Mouse (Mus musculus) frontal cortex, postnatal 14 days (tissue): Measurements from ENCODE around the gene Adam19.
A peak's percentile ranks its signal among the peaks of the same experiment; 100 is the strongest.
"Not testable (repeated sequence)": the region's sequence is repeated elsewhere in the genome, so short reads cannot be mapped to it uniquely, and the experiment has no call there.

ENCODE experiments used
- DNase-seq, 2 experiments: peaks; one replicate each; pipeline ENCODE4 v3.0.0; 2022; ENCODE audit warnings: low spot score in 2 of 2

The Adam19 gene

DNA sequence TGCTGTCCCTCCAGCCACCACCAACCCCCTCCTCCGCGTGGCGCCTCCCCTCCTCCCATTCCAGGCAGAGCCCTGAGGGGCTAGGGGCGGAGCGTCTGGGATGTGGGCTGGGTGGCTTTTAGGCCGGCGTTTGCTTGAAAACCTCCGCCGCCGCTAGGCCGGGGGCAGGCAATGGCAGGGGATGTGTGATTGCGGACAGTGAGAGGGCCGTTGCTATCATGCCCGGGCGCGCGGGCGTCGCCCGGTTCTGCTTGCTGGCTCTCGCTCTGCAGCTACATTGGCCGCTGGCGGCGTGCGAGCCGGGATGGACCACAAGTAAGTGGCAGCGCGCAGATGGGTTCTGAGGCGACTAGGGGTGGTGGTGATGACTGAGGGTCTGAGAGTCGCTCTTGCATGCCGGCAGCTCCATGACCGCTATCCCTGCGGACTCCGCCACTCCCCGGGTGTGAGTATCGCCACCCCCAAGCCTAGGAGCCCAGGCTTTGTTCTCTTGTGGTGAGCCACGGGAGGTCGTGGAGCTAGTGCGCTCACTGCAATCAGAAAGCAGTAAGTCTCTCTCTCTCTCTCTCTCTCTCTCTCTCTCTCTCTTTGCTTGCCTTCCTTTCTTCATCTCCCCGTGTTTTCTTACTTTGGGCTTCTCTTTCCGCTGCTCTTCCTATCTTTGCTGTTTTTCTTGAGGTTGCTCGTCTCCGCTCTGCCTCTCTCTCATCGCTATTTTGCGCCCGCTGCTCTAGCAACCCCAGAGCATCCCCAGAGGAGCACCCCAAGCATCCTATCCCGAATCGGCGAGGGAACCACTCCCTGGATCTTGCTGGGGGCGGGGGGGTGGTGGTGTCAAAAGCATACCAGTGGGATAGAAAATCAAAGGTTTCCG, at the start of gene Adam19:
TSS of gene Adam19 (plus strand) at position 97 of the 874 bp plus-strand sequence.
- DNase-seq = peak; percentile 53 to 58

DNA sequence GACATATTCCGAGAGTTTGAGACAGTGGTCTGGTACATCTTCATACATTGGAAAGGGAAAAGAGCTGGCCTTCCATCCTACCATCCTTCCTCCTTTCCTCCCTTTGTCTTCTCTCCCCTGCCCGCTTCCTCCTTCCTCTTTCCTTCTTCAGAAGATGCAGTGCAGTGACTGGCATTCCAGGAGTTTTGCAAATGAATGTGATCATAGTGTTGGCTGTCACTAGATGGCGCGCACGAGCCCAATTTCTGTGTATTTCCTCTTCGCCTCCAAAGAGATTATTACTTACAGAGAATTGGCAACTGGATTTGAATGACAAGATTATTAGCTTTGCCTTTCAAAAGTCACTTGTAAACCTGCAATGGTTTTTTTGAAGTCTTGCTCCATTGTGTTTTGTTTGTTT, 39.7 kb upstream of the Adam19 start:
- peak; percentile 31 to 69 for DNase-seq

DNA sequence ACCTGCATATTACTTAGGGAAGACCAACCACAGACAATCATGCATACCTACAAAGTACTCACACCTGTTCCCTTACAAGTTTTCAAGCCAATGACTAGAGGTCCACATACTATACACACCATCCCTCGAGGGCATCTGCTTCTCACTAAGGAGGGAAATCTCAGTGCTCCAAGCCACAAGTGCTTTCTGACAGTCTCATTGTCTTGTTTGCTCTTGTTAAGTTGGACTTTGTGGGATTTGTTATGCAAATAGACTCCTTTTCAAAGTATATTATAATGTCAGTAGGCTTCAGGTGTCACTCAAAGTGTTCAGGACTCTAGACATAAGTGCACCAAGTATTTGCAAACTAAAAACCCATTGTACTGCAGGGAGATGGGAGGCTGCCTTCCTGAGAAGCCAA, 35.5 kb upstream of the Adam19 start:
- no peak for DNase-seq

DNA sequence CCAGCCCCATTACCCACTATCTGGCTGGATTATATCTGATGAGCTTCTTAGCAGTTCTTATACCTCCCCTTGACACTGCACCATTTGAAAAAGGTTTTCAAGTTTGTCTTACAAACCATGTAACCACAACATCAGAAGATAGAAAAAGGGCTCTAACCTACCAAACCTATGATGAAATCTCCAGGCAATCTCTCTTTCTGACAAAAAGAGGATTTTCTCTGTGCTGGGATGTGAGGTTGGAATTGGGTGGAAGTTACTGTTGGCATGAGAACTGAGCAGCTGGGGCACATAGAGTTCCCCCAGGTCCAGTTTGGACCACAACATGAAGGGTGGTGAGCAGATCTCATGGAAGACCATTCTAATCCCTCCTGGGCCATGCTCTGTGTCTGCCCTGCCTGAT, 33.9 kb upstream of the Adam19 start:
- no peak for DNase-seq

DNA sequence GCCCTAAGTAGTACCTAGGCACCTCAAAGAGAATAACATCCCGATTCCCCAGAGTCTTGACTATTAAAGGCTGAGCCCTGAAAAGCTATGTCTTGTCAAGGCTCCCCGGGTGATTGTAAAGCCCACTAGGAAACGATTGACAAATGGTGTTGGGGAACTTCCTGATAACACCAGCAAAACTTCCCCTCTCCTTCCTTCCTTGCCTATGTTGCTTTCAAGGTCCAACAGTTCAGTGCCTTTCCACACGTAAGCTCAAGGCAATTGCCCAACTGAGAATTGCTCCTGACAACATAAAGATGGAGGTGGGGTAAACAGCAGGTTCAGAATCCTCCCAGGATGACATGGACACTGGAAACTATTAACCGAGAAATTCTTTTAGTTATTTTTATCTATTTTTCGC, 32.8 kb upstream of the Adam19 start:
- DNase-seq = no peak

DNA sequence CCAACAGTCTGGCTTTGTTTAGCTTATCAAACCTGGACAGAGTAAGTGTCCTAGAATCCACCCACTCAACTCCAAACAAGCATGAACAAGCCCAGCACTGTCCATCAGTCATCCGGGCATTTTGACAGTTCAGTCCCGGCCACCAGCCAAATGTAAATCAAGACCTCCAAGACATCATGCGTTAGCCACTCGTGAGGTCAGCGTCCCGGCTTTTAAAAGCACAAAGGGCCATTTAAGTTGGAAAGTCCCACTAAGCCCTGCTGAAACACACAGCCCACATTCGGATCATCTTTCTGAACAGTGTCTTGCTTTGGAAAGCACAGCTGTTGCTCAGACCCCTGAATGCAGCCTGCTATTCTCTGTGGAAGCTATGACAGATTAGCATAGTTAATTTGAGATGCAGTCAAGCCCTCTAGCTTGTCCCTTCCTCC, 29.8 kb upstream of the Adam19 start:
- DNase-seq = no peak

DNA sequence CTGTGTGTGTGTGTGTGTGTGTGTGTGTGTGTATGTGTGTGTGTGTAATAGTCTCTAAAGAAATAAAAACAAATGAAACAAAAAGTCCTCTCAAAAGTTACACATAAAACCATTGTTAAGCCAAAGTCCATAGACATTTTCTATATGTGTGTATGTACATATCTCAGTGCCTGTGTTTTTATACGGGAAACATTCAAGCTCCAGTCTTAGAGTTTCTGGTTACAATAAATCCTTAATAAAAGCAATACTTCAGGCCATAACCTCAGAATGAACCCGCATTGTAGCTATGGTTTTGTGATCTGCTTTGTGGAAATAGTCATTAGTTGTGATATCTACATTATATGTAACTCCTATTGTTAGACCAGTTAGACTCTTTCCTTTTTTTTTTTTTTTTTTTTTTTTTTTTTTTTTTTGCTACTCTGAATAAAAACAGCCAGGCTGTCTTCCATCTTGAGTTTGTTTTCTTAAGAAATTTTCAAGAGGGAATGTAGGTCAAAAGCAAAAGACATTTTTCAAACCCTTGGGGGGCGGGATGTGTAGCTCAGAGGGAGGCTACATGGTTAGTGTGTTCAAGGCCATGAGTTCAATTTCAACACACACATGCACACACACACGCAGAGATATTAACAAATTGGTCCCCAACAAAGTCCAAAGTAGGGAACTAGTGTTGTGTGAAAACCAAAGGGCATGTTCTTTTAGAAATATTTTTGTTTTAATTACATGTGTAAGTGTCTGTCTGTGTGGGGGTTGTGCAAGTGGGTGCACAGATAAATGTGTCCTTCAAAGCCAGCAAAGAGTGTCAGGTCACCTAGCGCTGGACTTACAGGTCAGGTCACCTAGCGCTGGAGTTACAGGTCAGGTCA, 27.6 kb upstream of the Adam19 start:
- no peak for DNase-seq

DNA sequence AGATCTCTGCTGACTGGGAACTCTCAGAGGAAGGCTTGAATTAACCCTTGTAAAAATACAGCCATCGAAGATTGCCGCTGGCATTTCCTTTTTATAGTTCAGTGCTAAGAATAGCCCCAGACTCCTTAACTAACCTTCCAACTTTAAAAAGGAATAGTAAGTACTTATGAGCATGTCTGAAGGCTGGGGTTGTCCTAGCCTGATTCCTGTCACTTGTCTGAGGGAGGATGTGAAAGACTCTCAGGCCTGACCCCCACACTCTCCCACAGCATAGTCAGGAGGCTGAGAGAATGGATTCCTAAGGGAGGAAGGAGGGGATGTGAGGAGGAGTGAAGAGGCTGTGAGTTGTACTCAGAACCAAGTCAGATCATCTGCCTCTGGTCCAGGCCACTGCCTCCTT, 26.3 kb upstream of the Adam19 start:
- no peak for DNase-seq

DNA sequence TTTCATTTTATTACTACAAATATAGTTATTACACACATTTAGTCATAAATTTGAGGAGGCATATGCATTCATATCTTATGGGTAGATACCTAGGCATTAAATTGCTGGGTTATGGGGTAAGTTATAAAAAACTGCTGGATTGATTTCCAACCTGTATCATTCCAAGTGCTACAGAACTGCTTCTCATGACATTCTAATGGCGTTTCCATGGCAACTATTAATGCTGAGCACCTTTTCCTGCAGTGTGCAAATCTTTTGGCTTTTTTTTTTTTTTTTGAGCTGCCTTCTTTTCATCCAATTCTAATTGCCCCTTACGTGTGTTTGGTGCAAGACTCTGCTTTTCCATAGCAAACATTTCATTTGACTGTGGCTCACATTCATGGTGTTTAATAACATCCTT, 25.8 kb upstream of the Adam19 start:
- DNase-seq = no peak

DNA sequence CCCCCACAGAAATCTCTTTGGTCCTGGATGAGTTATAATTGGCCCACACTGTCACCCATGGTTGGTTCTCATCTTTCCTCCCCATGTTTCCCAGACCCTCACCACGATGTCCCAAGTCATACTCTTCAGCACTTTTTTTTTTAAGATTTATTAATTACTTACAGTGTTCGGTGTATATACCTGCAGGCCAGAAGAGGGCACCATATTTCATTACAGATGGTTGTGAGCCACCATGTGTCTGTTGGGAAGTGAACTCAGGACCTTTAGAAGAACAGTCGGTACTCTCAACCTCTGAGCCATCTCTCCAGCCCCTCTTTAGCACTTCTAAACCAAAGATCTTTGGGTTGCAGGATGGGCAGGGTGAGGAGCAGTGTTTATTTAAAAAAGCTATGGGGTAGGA, 24.3 kb upstream of the Adam19 start:
- DNase-seq = no peak

DNA sequence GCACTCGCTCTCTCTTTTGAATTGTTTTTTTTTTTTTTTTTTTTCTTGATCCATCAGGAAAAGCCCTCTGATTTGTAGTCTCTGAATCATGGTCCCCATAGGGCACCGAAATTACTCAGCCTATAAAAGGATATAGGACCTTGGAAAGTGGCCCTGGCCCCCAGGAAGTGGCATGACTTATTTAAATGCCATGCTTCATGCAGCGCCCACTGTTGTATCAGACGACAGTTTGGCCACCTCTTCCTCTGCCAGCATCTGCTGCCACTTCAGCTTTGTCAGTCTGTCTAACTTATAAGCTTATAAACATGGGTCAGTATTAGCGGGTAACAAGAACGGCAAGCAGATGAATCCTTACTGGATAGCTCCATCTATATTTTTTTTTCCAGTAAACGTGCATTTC, 22.8 kb upstream of the Adam19 start:
- no peak for DNase-seq

DNA sequence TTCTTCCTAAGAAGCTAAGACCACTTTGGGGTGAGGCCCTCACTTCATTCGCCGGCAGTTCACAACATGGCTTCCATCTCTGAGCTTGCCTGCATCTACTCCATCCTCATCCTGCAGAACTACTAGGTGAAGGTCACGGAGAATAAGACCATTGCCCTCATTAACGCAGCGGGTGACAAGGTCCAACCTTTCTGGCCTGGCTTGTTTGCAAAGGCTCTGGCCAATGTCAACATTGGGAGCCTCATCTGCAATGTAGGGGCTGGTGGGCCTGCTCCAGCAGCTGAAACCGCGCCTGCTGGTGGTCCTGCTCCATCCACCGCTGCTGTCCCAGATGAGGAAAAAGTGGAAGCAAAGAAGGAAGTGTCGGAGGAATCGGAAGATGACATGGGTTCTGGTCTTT, 19.4 kb upstream of the Adam19 start:
- no peak for DNase-seq

DNA sequence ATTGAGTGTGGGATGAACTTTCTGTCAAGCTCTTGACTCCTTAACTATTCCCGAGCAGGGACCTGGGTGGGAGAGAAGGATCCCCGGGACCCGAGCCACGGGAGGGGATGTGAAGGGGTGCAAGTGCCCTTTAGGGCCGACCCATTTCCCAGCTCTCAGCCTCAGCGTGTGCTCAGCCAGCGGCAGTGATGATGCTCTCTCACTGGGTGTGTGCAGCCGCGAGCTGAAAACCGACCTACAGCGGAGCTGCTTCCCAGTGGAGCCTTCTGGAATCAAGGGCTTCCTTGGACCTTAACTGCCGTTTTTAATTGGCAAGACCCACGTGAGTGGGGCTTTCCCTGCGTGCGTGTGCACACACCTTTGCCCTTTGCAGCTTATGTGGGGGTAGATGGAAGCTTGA, 16.9 kb upstream of the Adam19 start:
- DNase-seq = no peak

DNA sequence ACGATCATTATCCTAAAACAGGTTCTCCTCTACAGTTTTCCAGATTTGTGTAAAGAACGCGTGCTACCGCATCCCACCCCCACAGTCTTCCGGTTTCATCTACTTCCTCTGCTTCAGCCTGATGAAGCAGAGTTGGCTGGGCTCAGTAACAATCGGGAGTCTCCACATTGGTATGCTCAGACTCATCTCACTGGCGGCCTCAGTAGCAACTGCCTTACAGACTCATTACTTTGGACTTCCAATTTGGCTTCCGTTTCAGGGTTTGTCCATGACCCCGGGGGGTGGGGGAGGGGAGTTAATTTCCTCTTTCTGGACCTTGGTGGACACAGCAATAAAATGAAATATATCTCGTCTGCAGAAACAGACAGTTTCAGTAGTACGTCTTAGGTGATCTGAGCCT, 16.5 kb upstream of the Adam19 start:
- no peak for DNase-seq

DNA sequence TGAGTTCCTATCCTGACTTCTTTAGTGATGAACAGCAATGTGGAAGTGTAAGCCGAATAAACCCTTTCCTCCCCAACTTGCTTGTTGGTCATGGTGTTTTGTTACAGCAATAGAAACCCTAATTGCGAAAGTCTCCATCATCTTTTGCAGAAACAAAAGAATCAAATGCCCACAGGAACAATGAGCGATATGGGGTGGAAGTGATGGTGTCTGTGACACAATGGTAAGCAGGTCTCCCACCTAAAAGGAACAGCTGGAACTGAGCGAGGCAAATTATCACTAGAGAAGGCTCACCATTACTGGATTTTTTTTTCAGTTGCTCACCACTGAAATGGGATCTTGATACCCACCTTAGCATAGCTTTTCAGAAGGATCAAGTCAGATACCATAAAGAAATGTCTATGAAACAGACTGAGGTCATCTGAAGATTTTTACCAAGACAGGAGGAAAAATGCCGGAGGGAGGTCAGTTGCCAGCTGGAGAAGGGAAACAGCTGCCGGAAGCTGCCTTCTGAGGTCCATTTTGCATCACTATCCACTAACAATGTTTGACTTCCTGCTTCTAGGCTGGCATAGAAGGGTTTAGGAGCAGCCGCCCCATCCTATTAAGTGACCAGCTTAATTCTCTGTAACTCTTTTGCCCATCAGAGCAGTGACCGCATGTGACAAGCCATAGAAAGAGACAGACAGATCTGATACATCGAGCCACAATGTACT, 14.8 kb upstream of the Adam19 start:
- no peak for DNase-seq

DNA sequence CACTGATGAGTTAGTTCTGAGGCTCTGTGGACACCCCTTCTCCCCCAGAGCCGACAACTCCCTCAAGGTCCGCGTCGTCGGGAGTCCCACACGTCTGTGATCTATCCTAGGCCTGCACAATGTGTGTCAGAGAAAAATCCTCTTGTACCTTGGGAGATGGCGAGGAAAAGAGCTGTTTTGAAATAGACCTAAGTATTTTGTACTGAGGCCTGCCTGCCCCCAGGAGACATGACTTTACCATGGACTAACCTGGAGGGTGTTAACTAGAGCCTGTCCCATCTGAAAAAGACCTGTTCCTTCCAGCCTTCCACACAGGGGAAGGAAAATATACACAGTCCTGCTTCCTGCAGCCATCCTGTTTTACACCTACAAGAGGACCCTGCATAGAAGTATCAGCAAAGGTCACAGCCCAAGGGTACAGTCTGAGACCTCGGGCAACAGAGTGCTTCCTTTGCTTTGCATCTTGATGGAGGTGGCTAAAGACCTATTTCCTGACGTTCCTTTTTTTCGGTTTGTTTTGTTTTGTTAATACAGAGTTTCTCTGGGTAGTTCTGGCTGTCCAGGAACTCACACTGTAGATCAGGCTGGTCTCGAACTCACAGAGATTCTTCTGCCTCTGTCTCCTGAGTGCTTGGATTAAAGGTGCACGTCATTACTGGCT, 14.1 kb upstream of the Adam19 start:
- no peak for DNase-seq

DNA sequence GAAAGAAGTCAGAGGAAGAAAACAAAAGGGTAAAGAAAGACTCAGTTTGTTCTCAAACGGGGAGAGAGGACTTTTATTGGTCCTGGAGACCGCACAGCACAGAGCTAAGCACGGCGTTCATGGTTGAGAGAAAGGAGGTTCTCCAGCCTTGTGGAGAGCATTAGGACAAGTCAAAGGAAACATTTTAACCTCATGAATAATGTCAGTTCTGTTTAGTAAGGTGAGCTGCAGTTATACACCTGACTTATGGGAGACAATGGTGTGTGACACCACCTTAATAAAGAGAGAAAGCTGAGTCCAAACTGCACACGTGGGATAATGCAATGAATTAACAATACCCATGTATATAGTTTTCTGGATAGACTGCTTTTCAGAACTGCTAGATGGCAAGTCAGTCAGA, 11.0 kb upstream of the Adam19 start:
- no peak for DNase-seq

DNA sequence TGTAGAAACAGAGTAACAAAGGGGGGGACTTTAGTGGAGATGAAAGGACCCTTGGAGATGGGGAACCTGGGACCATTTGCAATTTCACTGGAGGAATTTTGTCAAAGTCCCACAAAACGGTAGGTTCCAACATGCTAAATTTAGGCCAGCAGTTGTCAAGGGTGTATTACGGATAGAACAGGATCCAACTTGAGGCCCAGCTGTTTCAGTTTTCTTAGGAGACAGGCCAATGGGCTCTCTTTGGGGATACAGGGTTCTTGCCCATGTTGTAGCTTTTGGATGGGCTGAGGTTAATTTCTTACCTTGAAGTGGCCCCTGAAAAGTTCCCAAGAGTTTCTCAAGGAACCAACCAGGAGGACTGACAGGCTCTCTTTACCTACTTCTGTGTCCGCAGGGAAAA, 8.5 kb upstream of the Adam19 start:
- DNase-seq = no peak

DNA sequence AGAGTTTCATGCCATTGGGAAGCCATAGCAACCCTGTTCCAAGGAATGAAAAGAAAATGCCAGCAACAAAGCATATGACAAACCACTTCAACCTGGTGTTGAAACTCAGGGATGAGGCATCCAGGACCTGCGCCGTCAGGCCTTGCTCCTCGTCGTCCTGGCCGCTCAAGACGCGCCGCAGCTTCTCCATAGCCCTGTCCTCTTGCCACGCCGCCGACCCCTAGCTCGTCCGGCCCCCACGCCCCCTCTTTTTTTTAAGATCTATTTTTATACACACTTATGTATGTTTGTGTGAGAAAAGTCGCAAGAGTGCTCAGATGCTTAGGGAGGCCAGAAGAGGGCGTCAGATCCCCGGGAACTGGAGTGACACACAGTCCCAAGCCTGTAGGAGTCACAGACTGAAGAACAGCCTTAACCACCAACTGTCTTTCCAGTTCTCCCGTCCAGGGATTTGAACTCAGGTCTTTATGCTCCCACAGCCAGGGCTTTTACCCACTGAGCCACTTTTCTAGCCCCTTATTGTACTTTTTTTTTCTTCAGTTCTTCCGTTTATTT, 3.6 kb upstream of the Adam19 start, which contains the start of gene Gm12166:
TSS of gene Gm12166 (minus strand) at position 217 of the 555 bp plus-strand sequence.
- DNase-seq = not testable (repeated sequence)

DNA sequence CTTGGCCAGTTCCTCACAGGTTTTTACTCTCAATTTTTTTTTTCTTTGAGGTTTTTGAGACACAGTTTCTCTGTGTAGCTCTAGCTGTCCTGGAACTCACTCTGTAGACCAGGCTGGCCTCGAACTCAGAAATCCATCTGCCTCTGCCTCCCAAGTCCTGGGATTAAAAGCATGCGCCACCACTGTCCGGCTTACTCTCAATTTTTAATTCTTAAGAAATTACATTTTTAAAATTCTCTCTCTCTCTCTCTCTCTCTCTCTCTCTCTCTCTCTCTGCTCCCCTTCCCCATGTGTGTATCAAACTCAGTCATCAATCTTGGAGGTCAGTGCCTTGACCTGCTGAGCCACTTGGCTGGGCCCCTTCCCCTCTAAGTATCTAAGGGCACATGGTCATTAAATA, 2.3 kb upstream of the Adam19 start:
- DNase-seq = not testable (repeated sequence)

DNA sequence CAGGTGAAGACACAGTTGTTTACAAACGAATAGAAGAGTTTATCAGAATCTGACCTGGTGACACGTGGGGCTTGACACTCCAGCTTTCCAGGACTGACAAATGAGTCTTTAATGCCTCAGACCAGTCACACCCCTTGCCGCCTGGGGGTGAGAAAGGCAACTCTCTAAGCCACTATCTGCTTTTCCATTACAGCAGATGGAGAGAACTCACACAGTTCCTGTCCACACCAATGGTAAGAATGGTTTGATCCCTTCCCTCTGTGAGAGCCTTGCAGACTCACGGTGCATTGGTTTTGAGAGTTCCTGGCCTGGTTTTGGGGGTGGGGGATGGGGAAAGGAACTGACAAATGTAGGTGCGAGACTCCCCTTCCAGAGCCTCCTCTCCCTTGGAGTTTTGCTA, 1.5 kb upstream of the Adam19 start:
- no peak for DNase-seq
